Mouse (Mus musculus): ENCODE results near the gene Aip. TPM values are rescaled to one million over a fixed set of nuclear protein-coding genes. Genes with fewer than 3 reads are reported as not detected.

The Aip gene
- polyA plus RNA-seq (2015; fragmentation: Nextera tagmentation; extraction: Ambion mirVana): 98.5 and 105 TPM in 2 replicates

GRCm38 (mm10) chr19:4125741-4126696 is at the start of gene Aip:
TSS of gene Aip (minus strand) at chr19:4125858.
- Histone ChIP-seq H3K4me1 (peaks cover 28% of the 10 kb centered on the region), H3K4me3 (peak within 1 kb of the TSS; percentile 87), H3K9ac (peak within 1 kb of the TSS; percentile 86), H3K27ac (peak within 1 kb of the TSS; percentile 39; the same call in 1 of the 2 replicates), H3K4me2 (replicated peaks) (peak within 1 kb of the TSS; percentile 89), H3K9me3 (no peaks in the 10 kb centered on the region), H3K36me3 (peaks cover 34% of the 10 kb centered on the region), H3K27me3 (no peaks in the 10 kb centered on the region)
- WGBS: under 1% methylated on average over 63 of the region's 64 CpGs
- peak; percentile 94 for ATAC-seq (ENCODE audit: low FRiP score, low read depth)

DNA sequence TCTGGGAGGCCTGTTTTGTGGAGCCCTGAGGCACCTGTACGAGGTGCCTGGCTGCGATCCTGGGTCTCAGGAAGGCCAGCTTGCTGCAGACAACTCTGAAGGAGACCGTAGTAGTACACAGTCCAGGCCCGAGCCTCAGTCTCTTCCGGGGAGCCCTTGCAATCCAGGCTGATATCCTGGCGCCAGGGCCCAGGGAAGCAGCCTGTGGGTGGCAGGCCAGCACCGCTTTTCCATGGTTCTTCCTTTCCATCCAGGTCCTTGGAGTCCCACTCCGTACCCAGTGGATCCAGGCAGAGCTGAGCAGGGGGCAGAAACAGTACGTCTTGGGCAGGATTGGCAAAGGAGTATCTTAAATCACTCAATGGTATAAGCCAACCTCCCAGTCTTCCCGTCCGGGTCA is 47.3 kb upstream of the Aip start:
- Histone ChIP-seq H3K27ac (no peak overlapping the region), H3K4me1 (peaks cover 37% of the 10 kb centered on the region), H3K27me3 (peaks cover 3% of the 10 kb centered on the region; the same call in 1 of the 2 replicates), H3K9me3 (no peaks in the 10 kb centered on the region), H3K36me3 (no peaks in the 10 kb centered on the region), H3K9ac (peak overlapping the region; percentile 43; the same call in 1 of the 2 replicates), H3K4me2 (replicated peaks) (no peak overlapping the region), H3K4me3 (no peak overlapping the region)
- 56% methylated on average over 11 of the region's 11 CpGs for WGBS
- ATAC-seq (ENCODE audit: low FRiP score, low read depth): no peak

DNA sequence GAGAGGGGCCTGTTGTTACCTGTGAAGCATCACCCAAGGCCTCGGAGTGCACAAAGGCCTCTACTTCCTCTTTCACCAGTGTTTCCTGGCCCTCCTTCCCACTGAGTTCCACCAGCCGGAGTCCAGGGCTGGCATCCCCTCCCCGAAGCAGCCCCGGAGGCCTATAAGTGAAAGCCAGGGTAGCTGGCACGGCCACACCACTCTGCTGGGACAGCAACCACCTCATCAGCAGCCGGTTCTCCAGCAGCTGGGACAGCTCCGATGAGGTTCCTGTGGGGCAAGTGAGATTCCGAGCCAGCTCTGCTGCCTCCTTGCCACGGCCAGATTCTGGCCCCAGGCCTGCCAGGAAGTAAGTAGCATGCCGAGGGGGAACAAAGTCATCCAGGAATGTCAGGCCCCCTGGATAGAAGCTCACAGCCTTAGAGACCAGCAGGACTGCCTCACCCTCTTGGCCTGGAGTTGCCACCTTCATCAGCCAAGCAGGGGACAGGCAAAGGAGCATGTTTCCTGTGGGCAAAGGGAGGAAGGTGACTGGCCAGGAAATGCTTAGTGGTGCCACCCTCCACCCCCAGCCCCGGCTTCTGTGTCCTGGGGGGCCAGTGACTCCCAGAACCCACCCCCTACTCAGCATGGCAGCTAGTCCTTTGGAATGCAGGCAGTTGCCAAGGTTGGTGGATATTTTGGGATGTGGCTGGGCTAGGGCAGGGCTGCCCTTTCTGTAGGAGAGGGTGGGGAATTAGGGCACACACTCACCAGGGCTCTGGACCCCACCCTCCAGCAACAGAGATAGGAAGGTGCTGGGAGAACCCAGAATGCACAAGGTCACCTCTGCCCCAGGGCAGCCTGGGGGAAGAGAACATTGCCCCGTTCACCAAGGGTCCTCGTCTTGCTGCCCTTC is 46.0 kb upstream of the Aip start:
- H3K4me2 ChIP-seq (replicated peaks): no peak overlapping the region
- 66% methylated on average over 13 of the region's 13 CpGs for WGBS
- peak overlapping the region; percentile 45 for H3K9ac ChIP-seq
- H3K27ac ChIP-seq: no peak overlapping the region
- no peaks in the 10 kb centered on the region for H3K9me3 ChIP-seq
- peaks cover 37% of the 10 kb centered on the region for H3K4me1 ChIP-seq
- no peak overlapping the region for H3K4me3 ChIP-seq
- no peak for ATAC-seq (ENCODE audit: low FRiP score, low read depth)
- H3K36me3 ChIP-seq: no peaks in the 10 kb centered on the region
- no peaks in the 10 kb centered on the region for H3K27me3 ChIP-seq

DNA sequence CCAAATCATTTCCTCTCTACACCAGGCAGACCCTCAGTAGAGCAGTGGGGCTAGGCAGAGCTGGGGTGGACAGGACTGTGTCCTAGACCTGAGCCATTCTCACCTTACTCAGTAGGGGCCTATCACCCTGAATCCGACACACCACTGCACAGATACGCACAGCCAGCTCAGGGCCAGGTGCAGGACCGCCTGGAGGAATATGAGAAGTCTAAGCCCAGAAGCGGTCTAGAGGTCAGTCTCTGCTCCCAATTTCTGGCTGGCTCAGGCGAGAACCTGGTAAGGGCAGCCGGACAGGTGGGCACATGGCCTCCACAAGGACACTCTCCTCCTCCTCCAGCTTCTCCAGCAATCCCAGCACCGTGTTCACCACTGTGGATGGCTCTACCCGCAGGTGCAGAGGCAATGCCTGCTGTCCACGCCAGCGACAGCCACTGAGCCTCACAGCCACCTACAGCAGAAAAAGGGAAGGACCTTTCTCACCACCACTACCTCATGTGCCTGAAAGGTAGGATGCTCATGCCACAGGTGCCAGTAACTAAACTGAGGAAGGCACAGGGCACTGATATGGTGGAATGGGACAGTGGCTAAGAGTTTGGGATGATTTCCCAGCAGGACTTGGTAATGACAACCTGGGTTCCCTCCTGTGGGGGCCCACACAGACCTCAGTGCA is 45.2 kb upstream of the Aip start:
- Histone ChIP-seq H3K4me3 (no peak overlapping the region), H3K9ac (peak overlapping the region; percentile 45), H3K4me1 (peaks cover 35% of the 10 kb centered on the region), H3K36me3 (no peaks in the 10 kb centered on the region), H3K27ac (no peak overlapping the region), H3K9me3 (no peaks in the 10 kb centered on the region), H3K27me3 (no peaks in the 10 kb centered on the region), H3K4me2 (replicated peaks) (no peak overlapping the region)
- 77% methylated on average over 10 of the region's 10 CpGs for WGBS
- ATAC-seq (ENCODE audit: low FRiP score, low read depth): no peak

GRCm38 (mm10) chr19:4169810-4170209 is 44.2 kb upstream of the Aip start:
- 6% methylated on average over 27 of the region's 27 CpGs for WGBS
- H3K27me3 ChIP-seq: no peaks in the 10 kb centered on the region
- H3K27ac ChIP-seq: peak overlapping the region; percentile 88
- peak overlapping the region; percentile 84 for H3K9ac ChIP-seq
- peak; percentile 49 for ATAC-seq (ENCODE audit: low FRiP score, low read depth)
- H3K36me3 ChIP-seq: no peaks in the 10 kb centered on the region
- H3K9me3 ChIP-seq: no peaks in the 10 kb centered on the region
- peaks cover 26% of the 10 kb centered on the region for H3K4me1 ChIP-seq
- H3K4me2 ChIP-seq (replicated peaks): peak overlapping the region; percentile 89
- H3K4me3 ChIP-seq: peak overlapping the region; percentile 52

GRCm38 (mm10) chr19:4169378-4169784 is 43.7 kb upstream of the Aip start:
- Histone ChIP-seq H3K27ac (peak overlapping the region; percentile 88), H3K27me3 (no peaks in the 10 kb centered on the region), H3K36me3 (no peaks in the 10 kb centered on the region), H3K4me3 (peak overlapping the region; percentile 52), H3K4me2 (replicated peaks) (peak overlapping the region; percentile 89), H3K9me3 (no peaks in the 10 kb centered on the region), H3K9ac (peak overlapping the region; percentile 84), H3K4me1 (peaks cover 26% of the 10 kb centered on the region)
- ATAC-seq (ENCODE audit: low FRiP score, low read depth): peak; percentile 96
- under 1% methylated on average over 43 of the region's 43 CpGs for whole genome bisulfite sequencing

DNA sequence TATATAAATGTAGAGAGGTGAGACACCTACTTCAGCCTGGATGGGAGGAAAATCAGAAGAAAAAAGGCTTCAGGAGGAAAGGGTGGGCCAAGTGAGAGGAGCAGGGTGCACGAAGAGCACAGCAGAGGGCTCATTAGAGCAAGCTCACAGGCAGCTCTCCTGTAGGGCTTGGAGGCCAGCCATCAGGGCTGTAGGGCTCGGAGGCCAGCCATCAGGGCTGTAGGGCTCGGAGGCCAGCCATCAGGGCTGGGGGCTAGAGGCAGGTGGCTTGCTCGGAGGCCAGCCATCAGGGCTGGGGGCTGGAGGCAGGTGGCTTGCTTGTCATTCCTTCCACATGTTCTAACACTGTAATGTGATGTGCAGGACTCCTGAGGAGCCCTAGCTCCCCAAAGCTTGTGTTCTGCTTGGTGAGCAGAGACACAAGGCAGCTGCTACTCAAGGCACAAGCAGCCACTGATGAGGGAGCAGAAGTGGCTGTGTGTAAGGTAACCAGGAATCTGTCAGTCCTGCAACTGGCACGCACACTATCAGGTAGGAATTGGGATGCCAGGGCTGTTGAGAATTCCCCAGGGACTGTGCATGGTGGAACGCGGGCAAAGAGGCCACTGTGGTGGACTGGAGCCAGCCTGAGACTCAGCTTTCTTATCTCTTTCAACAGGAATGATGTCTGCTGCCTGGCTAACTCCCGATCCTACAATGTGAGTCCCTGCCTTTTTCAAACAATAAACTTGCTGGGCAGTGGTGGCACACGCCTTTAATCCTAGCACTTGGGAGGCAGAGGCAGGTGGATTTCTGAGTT is 41.2 kb upstream of the Aip start:
- Histone ChIP-seq H3K36me3 (0 out of 2 replicates have a peak, but pooled peaks cover under 1% of the 10 kb centered on the region), H3K27me3 (no peaks in the 10 kb centered on the region), H3K4me2 (replicated peaks) (no peak overlapping the region), H3K9me3 (no peaks in the 10 kb centered on the region), H3K27ac (no peak overlapping the region), H3K4me3 (no peak overlapping the region), H3K4me1 (peaks cover 35% of the 10 kb centered on the region), H3K9ac (no peak overlapping the region)
- WGBS: 78% methylated on average over 9 of the region's 9 CpGs
- ATAC-seq (ENCODE audit: low FRiP score, low read depth): no peak

DNA sequence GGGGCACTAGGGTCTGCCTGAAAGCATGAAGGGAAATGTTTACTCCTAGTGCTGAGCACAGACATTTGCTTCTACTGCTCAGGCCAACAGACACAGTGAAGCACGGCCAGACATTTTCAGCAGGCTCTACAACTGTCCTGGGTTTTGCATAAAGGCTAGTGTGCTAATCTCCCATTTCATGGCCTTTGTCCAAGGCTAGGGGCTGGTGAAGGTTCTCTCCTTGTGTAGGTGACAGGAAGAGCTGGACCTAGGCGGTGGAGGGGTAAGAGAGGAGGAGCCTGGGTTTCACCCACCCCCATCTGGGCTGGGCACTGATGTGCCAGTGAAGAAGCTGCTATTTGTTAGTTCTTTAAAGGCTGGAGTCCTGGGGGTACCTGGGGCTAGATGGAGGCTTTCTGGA is 39.1 kb upstream of the Aip start:
- 68% methylated on average over 2 of the region's 2 CpGs for WGBS
- H3K4me1 ChIP-seq: peaks cover 15% of the 10 kb centered on the region
- ATAC-seq (ENCODE audit: low FRiP score, low read depth): no peak
- H3K9me3 ChIP-seq: no peaks in the 10 kb centered on the region
- H3K36me3 ChIP-seq: peaks cover 18% of the 10 kb centered on the region
- H3K4me3 ChIP-seq: no peak overlapping the region
- no peaks in the 10 kb centered on the region for H3K27me3 ChIP-seq
- H3K4me2 ChIP-seq (replicated peaks): no peak overlapping the region
- H3K27ac ChIP-seq: no peak overlapping the region
- H3K9ac ChIP-seq: no peak overlapping the region

DNA sequence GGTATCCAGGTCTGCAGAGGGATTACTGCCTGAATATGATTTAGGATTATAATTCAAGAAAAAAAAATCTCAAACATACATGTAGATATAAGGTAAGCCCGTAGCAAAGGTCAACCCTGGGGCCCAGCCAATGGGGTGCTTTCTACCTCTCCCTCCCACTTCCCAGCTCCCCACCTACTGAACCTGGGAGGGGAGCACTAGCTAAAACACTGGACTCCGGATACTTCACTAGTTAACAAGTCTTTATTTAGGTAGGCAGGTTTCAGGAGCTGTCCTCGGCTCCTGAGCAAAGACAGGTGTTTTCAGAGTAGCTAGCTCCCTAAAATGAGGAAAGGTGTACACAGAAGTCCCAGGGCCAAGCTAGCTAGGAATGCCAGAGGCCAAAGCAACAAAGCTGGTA is 38.4 kb upstream of the Aip start:
- H3K4me1 ChIP-seq: peaks cover 13% of the 10 kb centered on the region
- H3K9ac ChIP-seq: no peak overlapping the region
- H3K27ac ChIP-seq: no peak overlapping the region
- ATAC-seq (ENCODE audit: low FRiP score, low read depth): no peak
- WGBS: 78% methylated on average over 3 of the region's 3 CpGs
- H3K9me3 ChIP-seq: no peaks in the 10 kb centered on the region
- 0 out of 2 replicates have a peak overlapping the region, but pooled peaks have one; percentile 71 for H3K4me3 ChIP-seq
- H3K4me2 ChIP-seq (replicated peaks): peak overlapping the region; percentile 95
- H3K36me3 ChIP-seq: peaks cover 25% of the 10 kb centered on the region
- H3K27me3 ChIP-seq: no peaks in the 10 kb centered on the region

DNA sequence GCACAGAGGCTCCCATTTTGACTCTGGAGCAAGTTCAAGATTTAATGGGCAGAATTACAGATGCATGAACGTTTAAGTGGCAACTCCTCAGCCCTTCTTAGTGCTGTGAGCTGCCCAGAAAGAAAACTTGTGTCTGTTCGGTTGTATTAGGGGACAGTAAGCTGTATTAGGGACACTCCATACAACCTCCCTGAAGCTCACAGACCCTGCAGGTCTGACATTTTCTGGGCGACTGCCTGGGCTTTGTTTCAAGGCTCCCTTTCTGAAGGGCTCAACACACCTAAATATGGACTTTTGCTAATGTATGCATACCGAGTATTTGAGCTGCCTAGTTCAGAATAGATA is 37.9 kb upstream of the Aip start:
- WGBS: 42% methylated on average over 4 of the region's 4 CpGs
- Histone ChIP-seq H3K4me1 (peaks cover 13% of the 10 kb centered on the region), H3K36me3 (peaks cover 30% of the 10 kb centered on the region), H3K4me2 (replicated peaks) (peak overlapping the region; percentile 95), H3K27ac (peak overlapping the region; percentile 78), H3K9me3 (no peaks in the 10 kb centered on the region), H3K27me3 (no peaks in the 10 kb centered on the region), H3K4me3 (peak overlapping the region; percentile 71), H3K9ac (peak overlapping the region; percentile 85)
- peak; percentile 26; the same call in 1 of the 2 replicates for ATAC-seq (ENCODE audit: low FRiP score, low read depth)

Data from limb, embryonic 13.5 days (tissue).